Mouse (Mus musculus) retina, adult 2 months (tissue): ENCODE data around the gene Rgs3.

Experiments
- DNase-seq: peaks from one replicate; pipeline ENCODE4 v3.0.0-alpha.2; 2012; ENCODE audit warnings: low read depth, low spot score

The Rgs3 gene

GRCm38 (mm10) chr4:62652921-62653757 lies 93.5 kb downstream of the Rgs3 start:
- DNase-seq: no peak

GRCm38 (mm10) chr4:62653922-62654661 lies 94.4 kb downstream of the Rgs3 start:
- no peak for DNase-seq

DNA sequence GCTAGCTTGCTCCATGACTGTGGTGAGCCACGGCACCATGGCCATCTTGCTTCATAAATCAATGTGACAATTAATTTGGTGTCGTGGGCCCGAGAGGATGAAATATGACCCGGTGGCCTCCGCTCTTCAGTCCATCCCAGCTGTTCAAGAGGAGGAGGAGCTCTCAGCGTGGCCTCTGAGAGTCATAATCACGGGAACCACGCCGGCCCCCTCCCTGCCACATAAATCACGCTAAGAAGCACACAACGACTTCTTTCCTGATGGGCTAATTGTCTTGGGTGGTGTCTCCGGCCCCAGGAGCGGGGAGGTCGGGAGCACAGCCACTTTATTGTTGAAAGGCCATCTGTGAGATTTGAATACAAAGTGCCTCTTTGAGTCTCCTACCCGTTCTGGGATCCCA lies 99.6 kb downstream of the Rgs3 start:
- DNase-seq: no peak

DNA sequence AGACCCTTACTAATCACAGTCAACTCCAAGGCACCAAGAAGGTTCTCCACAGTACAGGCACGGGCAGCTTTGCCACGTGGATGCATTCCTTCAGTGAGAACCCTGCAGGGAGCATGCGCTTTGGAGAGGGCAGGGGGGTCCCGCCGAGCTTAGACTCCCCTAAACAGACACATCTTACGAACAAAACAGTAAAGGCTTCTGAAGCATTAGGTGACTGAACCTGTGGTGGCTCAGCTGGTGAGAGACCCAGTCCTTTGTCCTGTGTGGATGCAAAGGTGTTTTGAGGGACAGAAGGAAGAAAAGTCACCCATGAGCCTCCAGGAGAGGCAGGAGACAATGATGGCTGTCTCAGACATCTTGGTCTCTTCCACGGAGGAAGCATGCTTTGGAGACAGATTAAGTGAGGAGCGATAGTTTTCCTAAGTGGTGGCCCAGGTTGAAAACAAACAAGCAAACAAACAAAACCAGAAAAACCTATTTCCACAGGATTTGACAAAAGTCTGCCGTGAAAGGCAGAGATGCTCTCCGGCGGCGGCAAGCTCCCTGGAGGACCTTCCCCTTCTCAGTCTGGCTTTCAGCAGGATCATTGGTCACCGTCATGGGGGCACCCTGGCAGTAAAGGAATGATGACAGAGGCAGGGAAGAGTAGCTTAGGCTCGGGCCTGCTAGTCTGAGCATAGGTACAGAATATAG lies 100.4 kb downstream of the Rgs3 start:
- DNase-seq: no peak

DNA sequence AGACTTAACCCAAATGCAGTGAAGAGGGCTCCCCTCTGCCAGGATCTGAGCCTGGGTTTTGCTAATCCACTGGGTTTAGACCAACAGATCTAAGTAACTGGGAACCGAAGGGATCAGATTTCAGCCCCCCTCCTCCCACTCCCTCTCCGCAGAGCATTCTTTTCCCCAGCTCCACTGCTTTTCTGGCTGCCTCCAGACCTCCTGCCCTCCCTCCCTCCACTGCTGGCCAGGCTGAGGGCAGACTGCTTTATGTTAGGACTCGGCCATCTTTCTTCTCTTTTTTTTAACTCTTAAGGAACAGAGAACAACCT lies 100.9 kb downstream of the Rgs3 start:
- DNase-seq: no peak

GRCm38 (mm10) chr4:62661311-62661849 lies 101.7 kb downstream of the Rgs3 start:
- DNase-seq: no peak

- DNase-seq: no peak
These were observed 103.7 kb downstream of the Rgs3 start for GRCm38 (mm10) chr4:62663348-62663747.

DNA sequence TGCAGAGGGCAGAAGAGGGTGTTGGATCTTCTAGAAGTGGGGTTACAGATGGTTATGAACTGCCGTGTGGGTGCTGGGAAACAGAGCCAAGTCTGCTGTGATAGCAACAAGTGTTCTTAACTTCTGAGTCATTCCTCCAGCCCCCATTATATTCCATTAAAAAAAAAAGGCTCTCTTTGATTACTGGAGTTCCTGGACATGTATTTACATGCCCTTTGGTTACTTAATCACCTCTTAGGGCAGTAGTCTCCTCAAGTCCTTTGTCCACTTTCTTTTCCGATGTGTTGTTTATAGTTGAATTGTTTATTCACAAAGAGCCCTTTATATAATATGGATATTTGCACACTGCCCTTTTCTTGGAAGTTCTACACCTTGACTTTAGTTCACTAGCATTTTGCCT lies 106.2 kb downstream of the Rgs3 start:
- DNase-seq: no peak

DNA sequence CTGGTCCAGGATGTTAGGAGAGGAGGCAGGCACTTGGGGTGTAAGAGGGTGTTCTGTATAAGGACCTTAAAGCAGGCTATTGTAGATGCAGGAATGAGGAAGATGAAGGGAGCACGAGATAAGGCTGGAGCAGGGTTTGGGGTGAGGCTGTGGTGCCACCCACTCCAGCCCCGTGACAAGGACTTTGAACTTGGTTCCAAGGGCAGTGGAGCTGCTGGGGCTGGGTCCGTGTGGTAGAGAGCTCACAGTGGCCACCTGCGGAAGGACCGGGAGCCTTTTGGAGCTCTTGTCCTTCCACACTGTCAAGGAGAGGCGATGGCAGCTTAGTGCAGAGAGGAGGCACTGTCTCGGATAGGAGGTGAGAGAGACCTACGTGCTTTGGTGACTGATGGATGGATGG lies 109.0 kb downstream of the Rgs3 start:
- no peak for DNase-seq

GRCm38 (mm10) chr4:62669094-62670071 lies 109.7 kb downstream of the Rgs3 start:
- no peak for DNase-seq

- DNase-seq: no peak
These were observed 113.9 kb downstream of the Rgs3 start for GRCm38 (mm10) chr4:62673531-62674030.

DNA sequence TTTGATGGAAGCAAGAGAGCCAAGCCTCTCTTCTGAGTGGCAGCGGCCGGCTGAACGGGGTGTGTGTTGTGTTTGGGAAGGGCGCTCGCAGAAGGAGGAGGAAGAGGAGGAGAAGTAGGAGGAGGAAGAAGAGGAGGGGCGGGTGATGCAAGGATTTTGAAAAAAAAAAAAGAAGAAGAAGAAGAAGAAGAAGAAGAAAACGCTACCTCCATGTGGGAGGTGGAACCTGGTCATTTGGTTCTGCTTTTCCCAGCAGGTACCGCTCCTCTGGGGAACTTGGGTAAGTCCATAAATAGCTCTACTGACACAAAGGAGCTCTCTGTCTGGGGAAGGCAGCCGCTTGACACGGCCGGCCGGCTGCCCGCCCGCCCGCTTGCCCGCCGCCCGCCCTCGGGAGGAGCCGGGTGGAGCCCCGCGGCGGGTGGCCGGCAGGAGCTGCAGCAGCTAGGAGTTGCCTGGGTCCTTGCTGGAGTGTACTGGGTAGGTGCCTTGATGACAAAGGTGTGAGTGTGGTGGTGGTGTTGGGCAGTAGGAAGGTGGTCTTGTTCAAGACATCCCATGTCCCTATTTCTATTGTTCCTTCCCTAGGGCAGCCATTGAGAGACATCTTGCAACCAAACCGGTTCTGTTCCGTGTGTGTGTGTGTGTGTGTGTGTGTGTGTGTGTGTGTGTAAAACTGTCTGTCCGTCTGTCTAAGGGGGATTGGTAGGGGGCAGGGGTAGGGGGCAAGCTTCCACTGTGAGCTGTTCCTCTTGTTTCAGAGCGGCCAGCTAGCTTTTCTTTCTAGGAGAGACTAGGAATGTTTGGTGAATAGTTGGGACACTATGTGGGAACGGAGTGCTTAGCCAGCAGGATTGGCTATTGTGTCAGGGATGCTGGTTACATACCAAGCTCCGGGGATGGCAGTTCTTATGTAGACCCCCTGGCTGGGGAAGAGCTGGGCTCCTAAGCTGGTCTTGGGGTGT lies 114.7 kb downstream of the Rgs3 start:
- DNase-seq: no peak

- DNase-seq: no peak
These were observed 115.7 kb downstream of the Rgs3 start for GRCm38 (mm10) chr4:62675394-62675793.

GRCm38 (mm10) chr4:62677047-62677737 lies 117.5 kb downstream of the Rgs3 start:
- DNase-seq: no peak

- no peak for DNase-seq
These were observed 119.5 kb downstream of the Rgs3 start for GRCm38 (mm10) chr4:62679157-62679556.

DNA sequence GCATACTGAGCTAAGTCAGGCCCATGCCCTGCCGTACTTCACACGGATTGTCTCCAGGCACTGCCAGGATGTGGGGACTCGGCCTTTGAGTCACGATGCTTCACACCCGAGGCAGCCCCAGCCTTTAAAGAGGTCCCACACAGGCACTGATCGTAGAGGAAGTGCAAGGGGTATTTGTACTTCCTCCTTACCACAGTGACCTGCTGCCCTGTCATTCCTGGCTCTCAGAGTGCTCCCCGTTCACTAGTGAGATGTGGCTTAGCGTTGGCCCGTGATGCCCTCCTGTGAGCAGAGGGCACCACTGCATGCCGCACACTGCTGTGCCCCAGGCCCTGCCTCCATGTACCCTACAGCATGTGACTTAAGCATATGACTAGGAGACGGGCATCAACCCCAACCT lies 121.8 kb downstream of the Rgs3 start:
- DNase-seq: no peak

- no peak for DNase-seq
These were observed 122.7 kb downstream of the Rgs3 start for GRCm38 (mm10) chr4:62682371-62682770.

DNA sequence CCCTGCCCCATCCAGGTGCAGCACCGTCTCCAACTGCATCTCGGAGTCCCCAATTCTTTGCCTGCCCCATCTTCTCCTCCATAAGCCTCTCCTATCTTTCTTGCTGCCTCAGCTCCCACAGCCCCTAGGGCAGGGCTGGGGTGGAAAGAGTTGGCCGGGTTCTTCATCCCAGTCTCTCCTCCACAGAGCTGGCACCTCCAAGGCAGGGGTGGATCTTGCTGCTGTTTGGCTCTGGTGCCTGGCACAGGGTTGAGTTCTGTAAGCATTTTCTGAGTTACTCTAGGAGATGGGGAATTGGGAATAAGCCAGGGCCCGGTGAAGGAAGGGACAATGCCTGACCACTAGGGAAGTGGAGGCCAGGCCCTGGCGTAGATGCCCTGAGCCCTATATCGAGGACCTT lies 123.5 kb downstream of the Rgs3 start:
- DNase-seq: no peak

GRCm38 (mm10) chr4:62684351-62684750 lies 124.7 kb downstream of the Rgs3 start:
- no peak for DNase-seq
